Mouse (Mus musculus) limb, embryonic 10.5 days (tissue): ENCODE results near the gene Thbs1. TPM values are rescaled to one million over a fixed set of nuclear protein-coding genes. Genes with fewer than 3 reads are reported as not detected.

ENCODE experiments used
- DNase-seq: peaks from one replicate; pipeline ENCODE4 v3.0.0-alpha.2; 2017; ENCODE audit warnings: low spot score
- H3K27ac ChIP-seq: fragments of 300-500 bp; sonication (generic); 2 replicates; pipeline ENCODE4 v1.5.1; 2016; ENCODE audit warnings: mild to moderate bottlenecking
- H3K27me3 ChIP-seq: fragments of 300-500 bp; sonication (generic); 2 replicates; pipeline ENCODE4 v1.6.1; 2016; ENCODE audit warnings: low read depth, mild to moderate bottlenecking; ENCODE audit not compliant: poor library complexity, severe bottlenecking
- H3K36me3 ChIP-seq: fragments of 300-500 bp; sonication (generic); 2 replicates; pipeline ENCODE4 v1.6.1; 2016; ENCODE audit warnings: mild to moderate bottlenecking, moderate library complexity
- H3K4me1 ChIP-seq: fragments of 300-500 bp; sonication (generic); 2 replicates; pipeline ENCODE4 v1.6.1; 2016
- H3K4me3 ChIP-seq: fragments of 300-500 bp; sonication (generic); 2 replicates; pipeline ENCODE4 v1.5.1; 2016; ENCODE audit warnings: mild to moderate bottlenecking, moderate library complexity
- H3K9me3 ChIP-seq: fragments of 300-500 bp; sonication (generic); replicated peaks from 2 replicates; pipeline ENCODE4 v1.6.1; 2016; ENCODE audit warnings: mild to moderate bottlenecking
- WGBS: fragments of 180-500 bp; shearing (Covaris S2); methylation state at CpG from one replicate; pipeline ENCODE4 v1.1.7; 2016; 5-methylcytosine and 5-hydroxymethylcytosine counted together
- polyA plus RNA-seq: library from polyadenylated mRNA; unstranded; fragments of >200 nt; fragmentation: Nextera tagmentation; extraction: Ambion mirVana; gene quantifications from 2 replicates; pipeline ENCODE4 v1.2.1, GENCODE M21; 2016

The Thbs1 gene
- polyA plus RNA-seq, 1 experiment from 2014 or later: 22.8 TPM

DNA sequence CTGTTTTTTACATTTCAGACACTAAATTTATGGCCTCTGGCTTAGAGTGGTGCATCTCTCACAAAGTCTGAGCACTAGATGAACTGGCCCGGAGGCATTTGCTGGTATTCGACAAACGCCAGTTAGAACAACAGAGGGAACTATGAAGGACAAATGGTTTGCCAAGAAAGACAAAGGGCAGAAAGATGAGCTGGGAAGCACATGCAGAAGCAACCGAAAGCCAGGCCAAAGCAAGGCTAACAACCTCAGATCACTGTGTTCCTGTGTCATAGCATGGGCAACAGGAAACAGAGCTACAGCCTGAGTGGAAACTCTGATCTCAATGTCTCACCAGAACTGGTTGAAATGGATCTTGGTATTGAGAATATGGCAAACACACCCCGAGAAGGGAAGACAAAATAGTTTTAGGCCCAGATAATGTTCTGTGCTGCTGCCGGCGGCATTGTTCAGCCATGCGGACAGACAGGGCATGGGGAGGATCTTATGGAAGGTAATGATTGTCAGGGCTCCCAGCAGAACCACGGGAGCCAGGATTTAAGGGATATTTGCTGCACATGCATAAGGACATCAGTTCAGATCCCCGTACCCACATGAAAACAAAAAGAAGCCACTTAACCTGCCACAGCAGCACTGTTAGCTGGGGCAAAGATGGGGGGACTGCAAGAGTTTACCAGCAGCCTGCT lies 24.5 kb upstream of the Thbs1 start:
- no peak for DNase-seq
- H3K4me1 ChIP-seq: no peaks in the 10 kb centered on the region
- H3K9me3 ChIP-seq: no peaks in the 10 kb centered on the region
- 87% methylated on average over 10 of the region's 10 CpGs for WGBS
- H3K36me3 ChIP-seq: no peaks in the 10 kb centered on the region
- H3K27ac ChIP-seq: no peak overlapping the region
- no peaks in the 10 kb centered on the region for H3K27me3 ChIP-seq
- H3K4me3 ChIP-seq: no peak overlapping the region

DNA sequence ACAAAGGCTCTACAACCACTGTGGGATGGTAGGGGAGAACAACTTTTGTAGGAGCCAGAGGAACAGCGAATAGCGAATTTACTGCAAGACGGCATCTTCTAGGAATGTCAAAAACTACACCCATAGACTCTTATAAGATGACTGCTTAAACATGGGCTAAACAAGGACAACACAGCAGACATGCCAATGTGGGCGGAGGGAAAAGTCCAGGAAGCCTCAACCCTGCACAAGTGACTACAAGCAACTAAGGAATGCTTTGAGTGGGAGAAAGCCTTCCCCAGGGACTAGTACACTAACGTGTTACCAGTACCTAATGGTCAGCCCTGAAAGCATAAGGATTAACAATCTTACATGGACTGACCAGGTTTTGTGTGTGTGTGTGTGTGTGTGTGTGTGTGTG lies 20.4 kb upstream of the Thbs1 start:
- Histone ChIP-seq H3K4me1 (no peaks in the 10 kb centered on the region), H3K36me3 (no peaks in the 10 kb centered on the region), H3K27me3 (no peaks in the 10 kb centered on the region), H3K9me3 (no peaks in the 10 kb centered on the region), H3K27ac (no peak overlapping the region), H3K4me3 (no peak overlapping the region)
- WGBS: 91% methylated on average over 5 of the region's 5 CpGs
- DNase-seq: no peak

GRCm38 (mm10) chr2:118099104-118099503 lies 12.6 kb upstream of the Thbs1 start:
- 79% methylated on average over 4 of the region's 4 CpGs for WGBS
- Histone ChIP-seq H3K36me3 (no peaks in the 10 kb centered on the region), H3K4me3 (no peak overlapping the region), H3K4me1 (peaks cover 10% of the 10 kb centered on the region; the same call in 1 of the 2 replicates), H3K27ac (peak overlapping the region; percentile 47; the same call in 1 of the 2 replicates), H3K27me3 (no peaks in the 10 kb centered on the region), H3K9me3 (no peaks in the 10 kb centered on the region)
- DNase-seq: no peak

- Histone ChIP-seq H3K36me3 (no peaks in the 10 kb centered on the region), H3K27me3 (no peaks in the 10 kb centered on the region), H3K4me1 (peaks cover 10% of the 10 kb centered on the region; the same call in 1 of the 2 replicates), H3K27ac (no peak overlapping the region), H3K4me3 (no peak overlapping the region), H3K9me3 (no peaks in the 10 kb centered on the region)
- WGBS: 80% methylated on average over 4 of the region's 4 CpGs
- no peak for DNase-seq
Measured at GRCm38 (mm10) chr2:118102169-118102568, 9.5 kb upstream of the Thbs1 start.

GRCm38 (mm10) chr2:118110225-118110915 lies 1.3 kb upstream of the Thbs1 start:
- H3K9me3 ChIP-seq: no peaks in the 10 kb centered on the region
- peaks cover 4% of the 10 kb centered on the region; the same call in 1 of the 2 replicates for H3K36me3 ChIP-seq
- 39% methylated on average over 17 of the region's 17 CpGs for WGBS
- H3K27ac ChIP-seq: peak overlapping the region; percentile 42; the same call in 1 of the 2 replicates
- peaks cover 28% of the 10 kb centered on the region for H3K27me3 ChIP-seq
- peak overlapping the region; percentile 64 for H3K4me3 ChIP-seq
- peaks cover 39% of the 10 kb centered on the region for H3K4me1 ChIP-seq
- peak; percentile 51 for DNase-seq

DNA sequence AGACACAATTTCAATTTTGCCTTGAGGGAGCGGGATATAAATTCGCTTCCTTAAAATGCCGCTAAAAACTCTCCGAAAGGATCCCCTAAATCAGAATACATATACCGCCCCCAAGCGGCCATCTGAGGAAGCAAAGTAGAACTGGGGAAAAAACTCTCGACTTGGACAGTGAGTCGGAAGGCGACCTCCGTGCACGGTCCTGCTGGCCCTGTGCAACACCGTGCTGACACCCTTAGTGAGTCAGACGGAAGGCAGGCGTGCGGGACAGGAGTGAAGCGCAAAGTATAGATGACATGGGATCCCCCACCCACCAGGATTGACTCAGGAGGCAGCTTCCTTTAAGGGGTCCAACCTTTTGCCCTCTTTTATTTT lies 574 bp upstream of the Thbs1 start:
- peaks cover 47% of the 10 kb centered on the region for H3K4me1 ChIP-seq
- H3K4me3 ChIP-seq: peak overlapping the region; percentile 64
- H3K36me3 ChIP-seq: peaks cover 4% of the 10 kb centered on the region; the same call in 1 of the 2 replicates
- peak; percentile 92 for DNase-seq
- WGBS: under 1% methylated on average over 16 of the region's 16 CpGs
- peaks cover 28% of the 10 kb centered on the region for H3K27me3 ChIP-seq
- H3K9me3 ChIP-seq: no peaks in the 10 kb centered on the region
- H3K27ac ChIP-seq: peak overlapping the region; percentile 76

DNA sequence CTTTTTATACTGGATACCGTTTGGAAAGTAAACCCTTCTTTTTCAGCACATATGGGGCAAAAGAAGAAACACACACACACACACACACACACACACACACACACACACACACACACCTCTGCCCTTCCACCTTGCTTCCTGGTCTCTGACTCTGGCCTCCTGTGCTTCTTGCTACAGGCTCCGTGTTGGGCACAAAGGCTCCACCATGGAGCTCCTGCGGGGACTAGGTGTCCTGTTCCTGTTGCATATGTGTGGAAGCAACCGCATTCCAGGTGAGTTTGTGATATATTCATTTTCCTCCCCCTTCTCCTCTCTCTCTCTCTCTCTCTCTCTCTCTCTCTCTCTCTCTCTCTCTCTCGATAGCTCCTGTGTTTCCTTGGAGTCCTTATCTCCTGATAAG lies 762 bp downstream of the Thbs1 start:
- Histone ChIP-seq H3K4me3 (peak overlapping the region; percentile 64), H3K9me3 (no peaks in the 10 kb centered on the region), H3K36me3 (peaks cover 8% of the 10 kb centered on the region), H3K27ac (peak overlapping the region; percentile 76; the same call in 1 of the 2 replicates), H3K27me3 (peaks cover 28% of the 10 kb centered on the region), H3K4me1 (peaks cover 58% of the 10 kb centered on the region)
- DNase-seq: no peak
- WGBS: 27% methylated on average over 5 of the region's 5 CpGs

DNA sequence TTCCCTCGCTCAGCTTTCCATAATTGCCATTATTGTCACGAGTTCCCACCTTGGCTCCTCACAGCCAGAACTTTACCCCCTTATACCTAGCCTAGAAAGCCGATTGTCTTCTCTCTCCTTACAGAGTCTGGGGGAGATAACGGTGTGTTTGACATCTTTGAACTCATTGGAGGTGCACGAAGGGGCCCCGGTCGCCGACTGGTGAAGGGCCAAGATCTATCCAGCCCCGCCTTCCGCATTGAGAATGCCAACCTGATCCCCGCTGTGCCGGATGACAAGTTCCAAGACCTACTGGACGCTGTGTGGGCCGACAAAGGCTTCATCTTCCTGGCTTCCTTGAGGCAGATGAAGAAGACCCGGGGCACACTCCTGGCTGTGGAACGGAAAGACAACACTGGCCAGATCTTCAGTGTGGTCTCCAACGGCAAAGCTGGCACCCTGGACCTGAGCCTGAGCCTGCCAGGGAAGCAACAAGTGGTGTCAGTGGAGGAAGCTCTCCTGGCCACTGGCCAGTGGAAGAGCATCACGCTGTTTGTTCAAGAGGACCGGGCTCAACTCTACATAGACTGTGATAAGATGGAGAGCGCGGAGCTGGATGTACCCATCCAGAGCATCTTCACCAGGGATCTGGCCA lies 1.3 kb downstream of the Thbs1 start:
- peaks cover 12% of the 10 kb centered on the region for H3K36me3 ChIP-seq
- H3K4me3 ChIP-seq: peak overlapping the region; percentile 64
- 71% methylated on average over 21 of the region's 21 CpGs for WGBS
- H3K9me3 ChIP-seq: no peaks in the 10 kb centered on the region
- peaks cover 62% of the 10 kb centered on the region for H3K4me1 ChIP-seq
- peaks cover 28% of the 10 kb centered on the region for H3K27me3 ChIP-seq
- H3K27ac ChIP-seq: 0 out of 2 replicates have a peak overlapping the region, but pooled peaks have one; percentile 76
- no peak for DNase-seq

DNA sequence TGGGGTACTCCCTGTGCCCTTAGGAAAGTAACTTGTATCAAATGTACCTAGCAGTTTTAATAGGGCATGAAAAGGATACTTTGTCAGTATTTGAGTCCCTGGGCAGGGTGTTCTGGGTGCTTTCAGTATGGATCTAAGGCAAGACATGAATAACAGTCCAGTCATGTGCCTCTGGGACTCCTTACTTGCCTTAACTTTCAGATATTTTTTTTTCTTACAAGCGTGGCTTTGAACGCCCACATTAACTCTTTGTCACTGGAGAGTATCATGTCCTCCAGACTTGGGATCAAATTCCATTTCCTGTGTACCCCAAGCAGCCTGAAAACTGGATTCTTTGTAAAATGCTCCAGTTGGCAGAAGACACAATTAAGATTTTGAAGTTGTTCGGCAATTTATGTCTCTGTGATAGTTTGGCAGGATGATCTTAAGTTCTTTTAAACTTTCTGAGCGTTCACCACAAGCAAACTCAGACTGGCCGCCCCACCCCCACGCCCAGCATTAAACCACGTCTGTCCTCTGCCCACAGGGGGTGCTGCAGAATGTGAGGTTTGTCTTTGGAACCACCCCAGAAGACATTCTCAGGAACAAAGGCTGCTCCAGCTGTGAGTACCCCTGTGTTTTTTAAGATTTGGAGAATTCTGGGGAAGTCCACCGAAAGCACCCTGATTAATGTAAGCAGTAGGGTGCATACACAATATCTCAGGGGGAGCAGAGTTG lies 2.3 kb downstream of the Thbs1 start:
- no peaks in the 10 kb centered on the region for H3K9me3 ChIP-seq
- peaks cover 28% of the 10 kb centered on the region for H3K27me3 ChIP-seq
- peak overlapping the region; percentile 25; the same call in 1 of the 2 replicates for H3K27ac ChIP-seq
- H3K36me3 ChIP-seq: peaks cover 22% of the 10 kb centered on the region
- 57% methylated on average over 8 of the region's 8 CpGs for WGBS
- H3K4me3 ChIP-seq: peak overlapping the region; percentile 64; the same call in 1 of the 2 replicates
- H3K4me1 ChIP-seq: peaks cover 68% of the 10 kb centered on the region
- no peak for DNase-seq

- H3K27me3 ChIP-seq: peaks cover 24% of the 10 kb centered on the region
- H3K36me3 ChIP-seq: peaks cover 29% of the 10 kb centered on the region
- H3K27ac ChIP-seq: peak overlapping the region; percentile 25; the same call in 1 of the 2 replicates
- H3K4me3 ChIP-seq: no peak overlapping the region
- no peaks in the 10 kb centered on the region for H3K9me3 ChIP-seq
- WGBS: 84% methylated on average over 10 of the region's 10 CpGs
- no peak for DNase-seq
- peaks cover 68% of the 10 kb centered on the region for H3K4me1 ChIP-seq
Measured at GRCm38 (mm10) chr2:118114671-118115070, 3.0 kb downstream of the Thbs1 start.

DNA sequence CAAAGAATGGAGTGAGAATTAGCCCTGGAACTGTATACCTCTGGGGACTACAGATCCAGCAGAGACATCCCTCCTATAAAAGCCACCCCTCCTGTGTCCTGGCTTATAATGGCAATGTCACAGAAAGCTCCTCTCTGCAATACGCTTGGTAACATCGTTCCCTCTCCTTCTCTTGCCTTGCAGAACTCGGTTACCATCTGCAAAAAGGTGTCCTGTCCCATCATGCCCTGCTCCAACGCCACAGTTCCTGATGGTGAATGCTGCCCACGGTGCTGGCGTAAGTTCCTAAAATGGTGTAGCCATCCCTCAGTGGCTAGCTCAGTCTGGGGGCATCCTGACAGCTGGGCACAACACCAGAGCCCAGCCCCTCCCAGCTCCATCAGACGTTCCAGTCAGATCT lies 4.0 kb downstream of the Thbs1 start:
- Histone ChIP-seq H3K4me3 (no peak overlapping the region), H3K4me1 (peaks cover 64% of the 10 kb centered on the region), H3K27me3 (peaks cover 15% of the 10 kb centered on the region), H3K36me3 (peaks cover 39% of the 10 kb centered on the region), H3K9me3 (no peaks in the 10 kb centered on the region), H3K27ac (no peak overlapping the region)
- WGBS: 84% methylated on average over 7 of the region's 7 CpGs
- DNase-seq: no peak

DNA sequence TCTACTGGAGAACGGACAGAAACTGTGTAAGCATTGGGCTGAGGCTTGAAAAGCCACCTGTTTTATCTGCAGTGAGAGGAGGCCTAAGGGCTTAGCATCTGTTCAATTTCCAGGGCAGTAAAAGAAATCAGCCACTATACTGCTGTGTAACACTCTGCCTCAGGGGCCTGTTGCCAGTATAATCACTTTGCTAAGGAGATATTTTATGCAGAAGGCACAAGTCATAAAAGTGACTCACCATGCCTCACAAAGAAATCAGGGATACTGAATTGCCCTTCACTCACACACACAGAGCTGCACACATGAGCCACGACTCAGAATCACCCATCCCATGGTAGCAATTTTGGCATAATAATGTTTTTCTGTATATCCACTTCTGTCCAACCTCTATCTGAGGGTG lies 4.5 kb downstream of the Thbs1 start:
- H3K4me3 ChIP-seq: no peak overlapping the region
- 69% methylated on average over 2 of the region's 2 CpGs for WGBS
- peaks cover 15% of the 10 kb centered on the region for H3K27me3 ChIP-seq

More for the DNA sequence above, 4.5 kb downstream of the Thbs1 start:
- peaks cover 61% of the 10 kb centered on the region for H3K4me1 ChIP-seq
- DNase-seq: no peak
- H3K36me3 ChIP-seq: peaks cover 44% of the 10 kb centered on the region
- H3K27ac ChIP-seq: no peak overlapping the region
- H3K9me3 ChIP-seq: no peaks in the 10 kb centered on the region
